Mouse (Mus musculus): ENCODE measurements around the gene Nav2.

Gene Nav2

DNA sequence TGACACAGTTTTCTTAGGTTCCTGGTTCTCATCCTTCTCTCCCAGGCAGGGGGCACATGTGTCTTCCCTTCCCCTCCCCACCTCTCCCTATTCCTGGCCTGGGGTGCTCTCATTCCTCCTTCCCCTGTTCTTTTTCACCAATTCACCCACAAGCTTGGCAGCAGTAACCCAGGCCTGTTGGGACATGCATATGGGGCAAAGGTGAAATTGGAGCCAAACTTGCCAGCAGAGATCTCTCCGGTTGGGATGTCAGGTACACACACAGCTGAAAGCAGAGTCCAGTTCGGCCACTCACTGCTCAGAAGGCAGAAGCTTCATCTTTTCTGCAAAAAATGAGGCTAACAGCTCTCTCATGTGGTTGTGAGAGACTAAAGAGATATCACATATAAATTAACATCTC is 26.3 kb downstream of the Nav2 start:
- DNase-seq (ENCODE audit: low spot score), result peak; percentile 48

DNA sequence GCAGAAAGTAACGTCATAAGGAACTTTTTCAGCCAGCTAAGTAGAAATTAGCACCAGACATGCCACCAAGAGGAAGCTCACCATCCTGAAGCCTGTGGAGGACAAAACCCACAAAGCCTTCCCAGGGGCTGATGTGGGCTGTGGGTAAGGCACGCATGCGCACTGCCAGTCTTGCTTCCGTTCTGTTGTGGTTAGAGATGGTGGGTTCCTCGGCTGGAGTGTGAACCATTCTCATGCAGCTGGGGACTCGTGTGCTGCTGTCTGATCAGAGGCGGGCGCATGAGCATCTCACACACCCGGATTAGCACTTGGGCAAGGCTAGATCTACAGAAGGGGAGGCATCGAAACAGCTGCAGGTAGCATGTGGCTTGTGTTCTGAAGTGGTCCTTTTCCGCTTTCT is 29.0 kb downstream of the Nav2 start:
- DNase-seq (ENCODE audit: low spot score), result no peak

DNA sequence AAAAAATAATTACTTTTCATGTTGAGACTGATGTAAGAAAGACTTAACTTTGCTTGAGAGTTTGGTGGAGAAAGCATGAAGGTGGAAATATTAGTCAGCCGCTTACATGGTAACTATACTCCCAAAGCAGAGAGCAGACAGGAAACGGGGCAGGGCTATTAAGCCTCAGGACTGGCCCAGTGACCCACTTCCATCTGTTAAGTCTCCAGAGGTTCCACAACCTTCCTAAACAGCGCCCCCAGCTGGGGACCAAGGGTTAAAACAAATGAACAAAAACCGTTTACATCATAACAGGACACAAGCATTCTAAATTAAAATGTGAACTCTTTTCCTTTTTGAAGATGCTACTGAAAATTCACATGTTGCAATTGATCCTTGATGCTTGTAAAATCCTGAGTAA is 29.7 kb downstream of the Nav2 start:
- no peak for DNase-seq (ENCODE audit: low spot score)

DNA sequence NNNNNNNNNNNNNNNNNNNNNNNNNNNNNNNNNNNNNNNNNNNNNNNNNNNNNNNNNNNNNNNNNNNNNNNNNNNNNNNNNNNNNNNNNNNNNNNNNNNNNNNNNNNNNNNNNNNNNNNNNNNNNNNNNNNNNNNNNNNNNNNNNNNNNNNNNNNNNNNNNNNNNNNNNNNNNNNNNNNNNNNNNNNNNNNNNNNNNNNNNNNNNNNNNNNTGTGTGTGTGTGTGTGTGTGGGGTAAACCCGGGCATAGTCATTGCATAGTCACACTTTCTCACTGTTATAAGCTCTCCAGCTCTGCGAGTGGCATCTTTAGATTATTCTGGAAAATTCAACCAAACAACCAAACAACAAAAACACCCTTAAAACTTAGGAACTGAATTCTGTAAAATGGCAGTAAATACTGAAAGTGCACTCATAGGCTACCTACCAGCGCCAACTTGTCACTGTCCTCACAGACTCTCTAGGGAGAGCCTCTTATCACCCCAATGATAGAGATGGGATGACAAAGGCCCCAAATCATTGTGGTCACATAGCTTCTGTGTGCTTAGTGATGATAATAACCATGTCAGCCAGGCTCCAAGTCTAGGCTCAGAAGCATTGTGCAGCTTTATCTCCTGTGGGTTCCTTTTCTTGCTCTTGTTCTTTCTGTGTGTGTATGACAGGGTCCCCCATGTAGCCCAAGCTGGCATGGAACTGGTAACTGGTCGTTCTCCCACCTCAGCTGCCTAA is 40.0 kb downstream of the Nav2 start:
- no peak for DNase-seq (ENCODE audit: low spot score)

DNA sequence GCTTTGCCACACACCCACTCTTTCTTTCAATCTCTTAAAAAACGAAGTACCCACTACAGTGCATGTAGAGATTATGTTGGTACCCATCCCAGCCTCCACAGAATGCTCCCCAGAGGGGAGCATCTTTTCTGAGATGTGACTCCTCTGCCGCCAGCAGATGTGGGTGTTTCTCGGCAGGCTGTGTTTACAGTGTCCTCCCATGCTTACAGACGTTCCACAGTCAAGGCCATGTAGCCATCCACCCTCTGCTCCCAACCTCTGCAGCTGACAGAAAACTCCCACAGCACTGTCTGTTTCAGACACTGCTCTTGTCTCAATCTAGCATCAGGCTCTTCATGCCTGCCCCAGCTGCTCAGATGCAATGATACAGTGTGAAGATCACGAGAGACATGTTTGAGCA is 46.0 kb downstream of the Nav2 start:
- no peak for DNase-seq (ENCODE audit: low spot score)

DNA sequence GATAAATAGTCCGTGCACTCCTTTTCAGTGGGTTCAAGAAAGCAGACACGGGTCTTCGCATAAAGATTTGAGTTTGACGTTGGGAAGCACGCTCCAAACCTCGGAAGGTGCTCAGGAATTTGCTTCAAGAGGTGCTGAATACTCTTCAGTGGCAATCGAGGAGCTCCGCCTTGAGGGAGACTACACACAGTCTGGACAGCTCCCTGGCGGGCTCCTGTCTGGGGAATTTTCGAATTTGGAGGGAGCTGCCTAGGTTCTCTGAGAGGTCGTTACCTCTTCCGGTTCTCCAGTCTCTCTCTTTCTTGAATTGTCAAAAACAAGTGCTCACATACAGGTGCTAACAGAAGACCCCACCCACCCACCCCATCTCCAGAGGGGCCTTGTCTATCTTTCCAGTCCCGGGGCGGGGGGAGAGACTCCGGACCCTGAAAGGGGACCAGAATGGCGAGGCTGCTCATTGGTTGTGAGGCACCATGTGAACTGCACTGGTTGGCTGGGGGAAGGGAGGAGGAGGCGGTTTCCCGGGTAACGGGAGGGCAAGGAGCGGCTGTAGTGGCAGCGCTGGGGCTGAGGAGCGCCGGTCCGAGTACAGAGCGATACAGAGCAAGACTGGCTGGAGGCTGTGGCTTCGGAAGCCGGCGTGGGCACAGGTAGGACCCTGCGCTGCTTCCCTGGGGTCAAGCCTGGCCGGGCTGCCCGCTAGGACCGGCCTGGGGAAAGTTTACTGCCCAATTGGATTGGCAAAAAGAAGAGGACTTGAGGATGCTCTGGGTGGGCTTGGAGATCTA is 50.2 kb downstream of the Nav2 start:
- DNase-seq (ENCODE audit: low spot score), result peak; percentile 41

DNA sequence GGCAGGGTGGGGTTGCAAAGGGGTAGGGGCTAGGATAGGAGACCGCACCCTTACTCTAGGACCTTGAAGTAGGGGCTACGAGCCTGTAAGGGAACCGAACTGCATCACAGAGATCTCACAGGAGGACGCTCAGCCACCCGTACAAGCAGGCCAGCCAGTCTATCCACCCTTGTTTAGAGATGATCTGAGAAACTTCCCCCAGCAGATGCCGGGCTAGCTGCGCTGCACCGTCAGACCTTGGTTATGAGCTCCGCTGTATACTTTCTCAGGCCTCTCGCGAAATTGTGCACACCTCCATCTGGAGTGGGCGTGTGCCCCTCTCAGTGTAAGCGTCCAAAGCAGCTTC is 50.8 kb downstream of the Nav2 start:
- DNase-seq (ENCODE audit: low spot score), result no peak

DNA sequence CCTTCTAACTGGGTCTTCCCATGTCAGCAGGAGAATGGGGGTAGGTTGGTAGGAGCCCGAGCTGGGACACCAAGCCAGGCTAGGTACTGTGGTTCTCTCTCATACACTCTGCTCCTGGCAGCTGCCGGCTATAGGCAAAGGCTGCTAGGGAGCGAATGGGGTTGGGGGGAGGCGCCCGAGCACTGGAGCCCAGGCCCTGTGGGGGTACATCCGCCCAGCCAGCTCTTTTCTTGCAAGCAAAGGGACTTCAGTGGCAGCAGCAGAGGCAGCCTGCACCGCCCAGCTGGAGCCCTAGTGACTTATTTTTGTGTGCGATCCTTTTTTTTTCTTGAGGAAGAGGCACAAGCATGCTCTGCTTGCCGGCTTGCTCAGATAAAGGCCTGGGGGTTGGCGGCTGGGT is 51.6 kb downstream of the Nav2 start:
- no peak for DNase-seq (ENCODE audit: low spot score)

DNA sequence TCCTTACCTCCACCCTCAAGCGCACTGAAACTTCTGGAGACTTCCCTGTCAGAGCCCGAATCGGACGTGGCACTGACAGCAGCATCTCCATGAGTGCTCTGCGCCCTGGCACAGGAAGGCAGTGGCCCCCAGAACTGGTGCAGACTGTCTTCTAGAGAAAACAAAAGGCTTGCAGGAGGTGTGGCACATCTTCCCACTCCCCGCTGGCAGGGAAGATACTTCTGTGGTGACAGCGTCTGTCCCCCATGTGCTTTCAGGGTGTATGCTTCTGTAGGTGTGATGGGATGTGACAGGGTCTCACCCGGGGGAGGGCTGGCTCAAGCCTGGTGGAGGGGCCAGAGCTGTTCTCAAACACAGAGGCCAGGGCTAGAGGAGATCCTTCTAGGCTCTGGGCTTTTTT is 53.0 kb downstream of the Nav2 start:
- no peak for DNase-seq (ENCODE audit: low spot score)

DNA sequence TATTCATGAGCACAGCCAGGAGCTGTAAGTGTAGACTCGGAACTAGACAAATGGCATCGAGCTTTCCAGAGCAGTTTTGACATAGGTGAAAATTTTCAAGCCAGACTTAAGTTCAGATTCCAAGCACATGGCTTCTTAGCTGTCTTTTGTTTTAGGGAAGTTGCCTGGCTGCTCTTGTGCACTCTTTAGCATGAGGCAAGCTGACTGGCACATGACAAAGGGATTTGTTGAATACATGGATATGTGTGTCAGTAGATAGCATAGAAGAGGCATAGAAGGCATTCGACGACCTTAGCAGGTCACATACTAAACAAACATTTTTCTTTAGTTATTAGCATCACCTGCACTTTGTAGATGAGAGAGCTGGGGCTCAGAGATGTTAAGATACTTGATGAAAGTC is 53.4 kb downstream of the Nav2 start:
- DNase-seq (ENCODE audit: low spot score), result no peak

DNA sequence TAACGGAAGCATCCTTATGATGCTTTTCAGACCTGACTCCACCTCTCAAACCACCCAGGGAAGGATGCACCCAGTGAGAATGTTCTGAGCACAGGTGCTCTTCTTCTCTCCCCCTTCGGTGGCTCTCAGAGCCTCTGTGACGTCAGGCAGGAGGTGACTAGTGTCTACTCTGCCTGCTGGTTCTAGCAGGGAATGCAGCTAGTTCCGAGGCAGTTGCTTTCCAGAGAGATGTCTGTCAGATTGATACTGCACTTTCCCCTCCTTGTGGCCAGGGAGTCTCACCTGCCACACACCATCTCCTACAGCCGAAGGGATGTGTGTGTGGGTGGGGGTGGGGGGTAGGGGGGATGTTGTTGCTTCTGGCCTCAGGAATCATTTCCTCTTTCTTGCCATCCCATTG is 54.6 kb downstream of the Nav2 start:
- no peak for DNase-seq (ENCODE audit: low spot score)

DNA sequence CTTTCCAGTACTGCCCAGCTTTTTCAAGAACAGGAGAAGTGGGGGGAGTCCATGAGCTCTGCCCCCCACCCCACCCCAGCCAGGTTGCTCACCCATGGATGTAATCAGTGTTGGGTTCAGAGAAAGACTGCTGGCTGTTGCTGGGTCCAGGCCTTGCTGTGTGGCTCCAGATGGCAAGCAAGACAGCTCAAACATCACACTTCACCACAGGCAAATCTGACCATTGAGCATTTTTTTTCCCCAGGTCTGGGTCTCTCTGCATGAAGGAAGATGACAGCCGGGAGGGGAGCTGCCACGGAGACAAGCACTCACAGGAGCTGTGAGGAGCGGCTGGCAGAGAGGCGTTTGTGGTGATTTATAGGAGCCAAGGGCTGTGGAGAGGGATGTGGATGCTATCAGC is 55.0 kb downstream of the Nav2 start:
- DNase-seq (ENCODE audit: low spot score), result no peak

DNA sequence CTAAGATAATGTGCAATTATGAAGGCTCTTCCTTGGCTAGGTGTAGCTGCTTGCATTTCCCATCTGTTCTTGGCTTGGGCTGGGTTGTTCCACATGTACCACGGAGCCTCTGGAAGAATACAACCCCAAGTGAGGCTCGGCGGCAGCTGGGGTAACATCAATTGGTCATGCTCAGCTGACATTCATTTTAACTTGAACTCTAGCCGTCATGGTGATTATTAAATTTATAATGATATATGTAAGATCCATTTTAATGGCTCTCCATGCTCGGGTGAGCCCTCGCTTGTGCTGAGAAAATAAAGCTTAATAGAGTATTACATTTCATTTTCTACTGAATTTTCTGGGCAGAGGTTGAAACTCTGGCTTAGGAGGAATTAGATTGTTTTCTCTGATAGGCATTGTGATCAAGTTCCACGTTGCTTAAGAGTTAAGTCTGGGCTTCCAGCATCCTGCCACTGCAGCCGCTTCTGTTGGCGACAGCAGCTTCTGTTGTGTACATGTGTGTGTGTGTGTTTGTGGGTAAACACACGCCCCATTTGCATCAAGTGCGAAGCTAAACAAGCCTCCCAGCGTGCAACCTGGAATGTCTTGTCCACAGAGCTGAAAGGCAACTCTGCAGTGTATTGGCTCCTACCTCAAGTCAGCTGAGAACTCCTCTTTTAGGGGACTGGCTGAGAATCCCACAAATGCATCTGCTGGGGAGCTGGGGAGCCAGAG is 57.4 kb downstream of the Nav2 start:
- no peak for DNase-seq (ENCODE audit: low spot score)

DNA sequence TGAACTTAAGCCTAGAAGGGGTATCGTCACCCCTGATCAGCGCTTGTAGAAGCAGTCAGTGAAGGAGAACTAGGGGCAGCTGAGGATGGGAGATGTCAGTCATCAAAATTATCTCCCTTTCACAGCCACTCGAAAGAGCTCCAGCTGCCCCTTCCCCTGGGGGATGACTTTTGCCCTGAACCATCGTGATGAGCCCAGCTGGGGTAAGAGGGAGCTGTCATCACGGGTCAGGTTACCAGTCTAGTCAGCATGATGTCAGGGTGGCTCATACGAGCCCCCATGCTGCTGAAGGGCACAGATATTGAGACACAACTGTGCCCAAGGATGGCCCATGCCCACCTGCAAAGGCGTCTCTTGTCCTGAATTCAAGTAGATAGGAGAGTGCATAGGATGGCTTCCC is 72.5 kb downstream of the Nav2 start:
- DNase-seq (ENCODE audit: low spot score), result no peak

DNA sequence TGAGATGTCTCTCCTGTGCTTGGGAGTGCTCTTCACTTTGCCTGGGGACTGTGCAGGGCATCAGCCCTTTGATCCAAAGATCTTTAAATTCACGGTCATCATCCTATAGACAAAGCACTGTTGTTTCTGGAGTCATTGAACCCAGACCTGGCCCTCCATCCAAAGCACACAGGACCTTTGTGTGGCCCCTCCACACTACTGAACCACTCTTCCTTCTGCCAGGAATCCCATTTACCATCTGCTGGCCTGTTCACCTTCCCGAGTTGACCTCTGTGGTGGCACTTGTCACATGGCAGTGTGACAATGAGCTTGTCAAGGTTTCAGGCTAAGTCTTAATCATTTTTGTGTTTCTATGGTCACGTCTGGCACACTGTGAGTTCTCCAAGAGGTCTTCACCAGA is 73.3 kb downstream of the Nav2 start:
- no peak for DNase-seq (ENCODE audit: low spot score)

DNA sequence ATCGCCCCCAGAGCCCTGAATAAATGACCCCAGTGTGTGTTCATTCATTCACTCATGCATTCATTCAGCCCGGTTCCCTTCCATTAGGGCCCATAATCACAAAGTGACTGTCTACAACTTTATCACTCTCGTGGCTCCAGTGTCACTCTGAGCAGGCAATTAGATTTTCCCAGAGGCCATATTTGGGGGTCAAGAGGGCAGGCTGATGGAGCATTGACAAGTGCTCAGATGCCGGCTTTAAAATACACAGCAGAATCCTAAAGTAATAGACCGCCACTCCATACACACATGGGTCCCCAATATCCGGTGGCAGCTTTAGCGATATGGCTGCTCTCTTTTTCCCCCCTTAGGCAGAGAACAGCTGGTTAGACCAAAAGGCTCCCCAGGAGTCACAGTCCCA is 74.1 kb downstream of the Nav2 start:
- DNase-seq (ENCODE audit: low spot score), result no peak

DNA sequence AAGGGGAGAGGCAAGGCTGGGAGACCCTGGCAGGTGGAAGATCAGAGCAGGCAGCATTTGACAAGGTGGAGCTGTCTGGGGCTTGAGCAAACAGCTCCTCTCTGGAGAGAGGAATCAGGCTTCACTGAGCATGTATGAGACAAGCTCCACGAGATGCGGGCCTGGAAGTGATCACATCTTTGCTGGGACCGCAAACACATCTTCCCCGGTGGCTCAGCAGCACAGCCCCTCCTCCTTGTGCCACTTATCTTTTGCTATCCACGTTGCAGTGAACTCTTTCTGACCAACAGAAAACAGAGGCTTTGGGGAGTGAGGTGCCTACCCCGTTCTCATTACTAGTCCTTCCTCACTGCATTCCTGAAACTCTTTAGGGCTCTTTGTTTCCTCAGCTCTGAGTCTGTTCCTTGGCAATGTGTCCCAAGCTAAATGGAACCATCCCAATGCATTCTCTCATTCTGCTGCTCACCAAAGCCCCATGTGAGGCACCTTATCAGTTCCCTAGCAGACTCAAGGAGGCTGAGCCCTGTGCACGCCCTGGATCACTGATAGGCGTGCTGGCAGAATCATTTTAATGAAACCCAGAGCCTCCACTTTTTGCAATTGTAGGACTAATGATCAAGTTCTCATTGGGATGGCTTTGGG is 83.5 kb downstream of the Nav2 start:
- no peak for DNase-seq (ENCODE audit: low spot score)

DNA sequence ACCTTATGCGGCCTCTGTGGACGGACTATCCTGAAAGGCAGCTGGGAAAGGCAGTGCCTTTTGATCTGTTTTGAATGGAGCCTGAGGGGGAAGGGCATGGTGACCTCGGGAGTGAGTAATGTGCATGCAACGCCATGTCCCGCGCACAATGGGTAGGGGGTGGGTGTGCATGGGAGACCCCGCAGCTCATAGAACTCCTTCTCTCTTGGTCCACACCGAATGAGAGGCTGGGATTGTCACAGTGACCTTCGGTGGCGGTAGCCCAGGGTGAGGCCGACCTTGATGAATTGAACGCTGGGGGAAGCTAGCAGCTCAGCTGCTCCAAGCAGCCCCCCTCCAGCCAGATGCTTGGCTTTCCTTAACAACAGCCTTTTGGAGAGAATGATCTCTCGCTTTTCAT is 86.7 kb downstream of the Nav2 start:
- DNase-seq (ENCODE audit: low spot score), result no peak

DNA sequence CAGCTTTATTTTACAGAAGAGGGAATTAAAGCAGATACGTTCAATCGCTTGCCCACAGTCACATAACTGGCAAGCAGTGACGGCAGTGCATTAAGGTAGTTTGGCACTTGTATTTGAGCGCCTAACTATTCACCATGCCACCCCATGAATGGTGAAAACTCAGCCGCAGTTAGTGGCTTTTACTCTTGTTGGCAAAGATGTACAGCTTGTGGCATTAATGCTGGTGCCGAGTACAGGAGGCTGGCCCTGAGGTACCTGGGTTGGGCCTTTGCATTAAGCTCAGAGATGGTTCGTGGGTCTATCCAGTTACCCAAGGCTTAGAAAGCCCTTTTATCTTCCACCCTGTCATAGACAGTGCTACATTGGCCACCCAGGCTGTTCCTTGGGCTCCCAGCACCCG is 87.2 kb downstream of the Nav2 start:
- no peak for DNase-seq (ENCODE audit: low spot score)

DNA sequence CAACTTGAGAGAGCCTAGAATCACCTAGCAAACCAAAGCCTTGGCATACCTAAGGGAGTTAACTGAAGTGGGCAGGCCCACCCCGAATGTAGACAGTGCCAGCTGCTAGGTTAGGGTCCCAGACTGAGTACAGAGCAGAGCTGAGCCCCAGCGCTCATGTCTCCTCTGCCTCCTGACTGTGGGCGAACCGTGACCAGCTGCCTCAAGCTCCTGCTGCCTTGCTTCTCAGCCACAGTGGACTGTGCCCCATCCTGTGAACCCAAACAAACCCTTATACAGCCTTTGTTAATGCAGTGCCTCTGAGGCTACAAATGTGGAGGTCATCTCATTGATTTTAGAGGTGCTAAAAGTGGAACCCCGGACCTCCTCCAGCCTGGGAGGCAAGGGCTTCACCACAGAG is 88.3 kb downstream of the Nav2 start:
- DNase-seq (ENCODE audit: low spot score), result no peak

DNA sequence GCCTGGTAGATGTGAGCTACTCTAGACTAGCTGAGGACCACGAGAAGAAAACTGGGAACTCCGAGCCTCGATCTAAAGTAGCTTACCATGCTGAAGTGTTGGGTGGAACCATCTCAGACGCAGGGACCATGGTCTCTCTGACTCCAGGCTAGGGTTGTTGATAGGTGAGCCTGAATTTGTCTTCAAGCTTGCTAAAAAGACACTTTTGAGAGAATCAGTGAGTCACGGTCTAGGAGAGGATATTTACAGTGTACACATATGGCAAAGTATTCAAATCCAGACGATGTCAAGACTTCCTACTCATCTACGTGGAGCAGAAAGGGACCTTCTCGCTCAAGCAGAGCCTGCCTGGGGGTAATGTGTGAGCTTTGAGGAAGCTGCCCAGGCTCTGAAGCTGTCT is 89.6 kb downstream of the Nav2 start:
- no peak for DNase-seq (ENCODE audit: low spot score)

DNA sequence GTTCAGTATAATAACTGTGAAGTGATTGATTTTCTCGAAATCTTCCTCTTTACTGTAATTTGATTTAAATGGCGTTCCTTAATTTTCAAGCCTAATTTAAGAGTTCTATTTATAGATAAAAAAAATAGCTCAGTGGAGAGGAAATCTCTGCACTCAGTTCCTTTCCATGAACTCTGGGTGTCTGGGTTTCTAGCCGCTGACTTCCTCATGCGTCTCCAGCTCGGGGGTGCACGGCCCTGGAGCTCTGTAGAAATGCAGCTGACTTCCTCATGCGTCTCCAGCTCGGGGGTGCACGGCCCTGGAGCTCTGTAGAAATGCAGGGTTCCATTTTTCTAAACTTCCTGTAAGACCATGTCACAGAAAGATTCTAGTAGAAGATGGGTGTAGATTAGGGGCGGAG is 90.1 kb downstream of the Nav2 start:
- no peak for DNase-seq (ENCODE audit: low spot score)

DNA sequence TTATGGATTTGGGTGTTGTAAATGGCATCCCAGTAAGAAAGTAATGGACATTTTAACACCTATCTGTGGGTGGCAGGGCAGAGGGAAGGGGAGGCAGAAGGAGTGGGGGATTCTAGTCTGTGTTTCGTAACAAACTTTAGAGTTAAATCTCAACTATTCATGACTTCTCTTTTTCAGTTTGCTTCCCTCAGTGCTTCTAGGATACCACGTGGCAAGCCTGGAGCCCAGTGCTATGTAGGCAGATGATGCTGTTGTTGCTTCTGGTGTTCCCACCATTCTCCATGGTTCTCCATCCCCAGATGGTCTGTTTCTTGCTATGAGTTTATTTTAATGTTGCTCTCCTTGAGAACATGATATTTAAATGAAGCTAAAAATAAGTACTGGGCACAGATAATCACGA is 92.3 kb downstream of the Nav2 start:
- DNase-seq (ENCODE audit: low spot score), result no peak

All from urinary bladder, postnatal 14 days (tissue).